Mouse (Mus musculus): Measurements from ENCODE around the gene 6330409D20Rik.

The 6330409D20Rik gene

GRCm38 (mm10) chr2:32756674-32757055, 15.8 kb upstream of the 6330409D20Rik start:
- 0 out of 2 replicates have a peak, but pooled peaks have one; percentile 5 for ATAC-seq (ENCODE audit: low TSS enrichment)

GRCm38 (mm10) chr2:32752181-32752580, 11.4 kb upstream of the 6330409D20Rik start:
- ATAC-seq (ENCODE audit: low TSS enrichment) = no peak

- no peak for ATAC-seq (ENCODE audit: low TSS enrichment)
Measured at GRCm38 (mm10) chr2:32751665-32752033, 10.8 kb upstream of the 6330409D20Rik start.

DNA sequence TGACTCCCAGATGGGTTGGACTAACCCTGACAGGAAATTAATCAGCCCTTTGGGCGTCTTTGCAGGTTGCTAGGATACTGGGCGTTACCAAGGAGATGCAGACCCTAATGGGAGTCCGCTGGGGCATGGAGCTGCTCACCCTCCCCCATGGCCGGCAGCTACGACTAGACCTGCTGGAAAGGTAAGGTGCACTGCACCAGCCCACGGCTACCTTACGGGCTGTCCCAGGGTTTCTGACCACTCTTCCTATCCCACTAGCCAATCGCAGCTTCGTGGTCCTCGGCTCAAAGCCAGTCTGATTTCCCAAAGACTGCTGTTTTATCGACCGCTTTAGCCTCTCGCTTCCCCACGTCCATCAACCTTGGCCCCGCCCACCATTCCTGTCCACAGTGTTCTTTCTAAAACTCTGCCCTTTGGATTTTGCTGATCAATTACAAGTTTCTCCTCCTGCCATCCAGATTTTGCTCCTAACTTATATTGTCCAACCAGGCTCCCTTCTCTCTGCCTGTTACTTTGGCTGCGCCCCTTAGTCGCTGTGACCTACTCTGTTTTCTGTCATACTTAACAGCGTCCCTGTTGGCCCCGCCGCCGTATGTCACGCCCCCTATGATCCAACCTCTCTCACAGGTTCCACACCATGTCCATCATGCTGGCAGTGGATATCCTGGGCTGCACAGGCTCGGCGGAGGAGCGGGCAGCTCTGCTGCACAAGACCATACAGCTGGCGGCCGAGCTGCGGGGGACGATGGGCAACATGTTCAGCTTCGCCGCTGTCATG, 10.3 kb upstream of the 6330409D20Rik start:
- no peak for ATAC-seq (ENCODE audit: low TSS enrichment)

DNA sequence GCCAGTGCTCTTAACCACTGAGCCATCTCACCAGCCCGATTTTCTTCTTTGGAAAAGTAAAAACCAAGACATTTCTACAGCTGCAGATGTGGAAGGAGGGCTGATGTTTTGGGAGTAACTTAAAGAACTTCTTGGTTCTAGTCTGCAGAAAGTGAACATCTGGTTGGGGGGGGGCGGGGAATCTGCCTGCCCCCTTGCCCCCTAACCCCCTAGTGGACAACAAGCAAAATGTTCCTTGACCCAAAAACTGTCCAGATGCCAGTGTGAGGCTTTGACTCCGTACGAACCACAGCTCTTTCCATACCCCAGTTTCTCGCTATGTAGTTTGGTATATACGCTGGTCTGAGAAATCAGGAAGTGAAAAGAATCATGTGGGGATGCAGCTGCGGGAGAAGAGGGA, 9.4 kb upstream of the 6330409D20Rik start:
- no peak for ATAC-seq (ENCODE audit: low TSS enrichment)

GRCm38 (mm10) chr2:32749082-32749481, 8.3 kb upstream of the 6330409D20Rik start:
- no peak for ATAC-seq (ENCODE audit: low TSS enrichment)

GRCm38 (mm10) chr2:32744272-32744982, 3.6 kb upstream of the 6330409D20Rik start:
- ATAC-seq (ENCODE audit: low TSS enrichment) = no peak

- peak; percentile 91 for ATAC-seq (ENCODE audit: low TSS enrichment)
Measured at GRCm38 (mm10) chr2:32742173-32742531, 1.3 kb upstream of the 6330409D20Rik start.

DNA sequence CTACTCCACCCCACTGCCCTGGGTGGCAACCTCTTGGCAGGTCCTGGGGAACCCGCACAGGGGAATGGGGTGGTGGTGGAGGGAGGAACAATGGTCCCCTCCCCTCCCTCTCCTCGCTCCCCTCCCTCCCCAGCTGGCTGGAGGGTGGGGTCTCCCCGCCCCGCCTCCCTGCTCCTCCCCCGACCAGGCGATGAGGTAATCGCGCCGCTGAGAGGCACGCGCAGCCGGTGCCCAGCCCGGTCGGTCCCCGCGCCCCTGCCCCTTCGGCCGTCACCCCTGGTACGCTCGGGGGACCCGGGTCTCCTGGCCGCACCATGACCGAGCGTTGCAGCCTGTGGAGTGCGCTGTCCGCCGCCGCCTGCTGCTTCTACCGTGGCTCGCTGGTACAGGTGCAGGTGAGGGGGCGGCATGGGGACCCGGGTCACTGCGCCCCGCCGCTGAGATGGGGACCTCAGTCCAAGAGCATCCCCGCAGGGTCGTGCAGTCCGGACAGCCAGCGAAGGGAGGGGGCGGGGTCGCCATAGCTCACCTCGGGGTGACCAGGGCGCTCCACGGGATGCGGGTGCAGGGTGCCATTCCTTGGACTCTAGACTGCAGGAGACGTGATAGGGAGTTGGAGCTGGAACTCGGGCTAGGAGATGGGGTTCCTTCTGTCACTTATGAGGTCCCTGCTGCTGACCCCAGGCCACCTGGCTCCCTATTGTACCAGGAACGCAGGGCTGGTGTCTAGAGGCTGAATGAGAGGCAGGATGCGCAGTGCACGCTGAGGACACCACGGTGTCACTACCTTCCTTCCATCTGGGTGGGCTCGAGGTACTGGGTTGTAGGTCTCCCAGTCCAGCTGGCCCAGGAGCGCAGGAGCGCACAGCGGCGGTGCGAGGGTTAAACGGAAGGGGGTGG, 707 bp upstream of the 6330409D20Rik start:
- peak; percentile 39; the same call in 1 of the 2 replicates for ATAC-seq (ENCODE audit: low TSS enrichment)

DNA sequence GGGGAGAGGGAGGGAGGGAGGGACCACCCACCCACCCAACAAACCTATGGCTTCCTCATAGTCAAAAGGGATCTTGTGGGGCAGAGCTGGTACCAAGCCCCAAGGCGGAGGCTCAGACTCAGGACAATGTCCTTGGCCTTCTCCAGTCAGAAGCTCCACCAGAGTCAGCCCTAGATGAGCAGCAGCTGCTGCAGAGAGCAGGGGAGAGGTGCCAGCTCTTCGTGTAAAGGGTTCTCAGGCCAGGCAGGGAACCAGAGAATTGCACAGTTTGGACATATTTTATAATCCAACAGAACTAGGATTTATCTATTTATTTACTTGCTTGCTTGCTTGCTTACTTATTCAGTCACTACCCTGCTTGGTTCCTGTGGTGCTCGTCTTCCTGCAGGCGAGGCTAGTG, 1.5 kb downstream of the 6330409D20Rik start:
- ATAC-seq (ENCODE audit: low TSS enrichment) = no peak

DNA sequence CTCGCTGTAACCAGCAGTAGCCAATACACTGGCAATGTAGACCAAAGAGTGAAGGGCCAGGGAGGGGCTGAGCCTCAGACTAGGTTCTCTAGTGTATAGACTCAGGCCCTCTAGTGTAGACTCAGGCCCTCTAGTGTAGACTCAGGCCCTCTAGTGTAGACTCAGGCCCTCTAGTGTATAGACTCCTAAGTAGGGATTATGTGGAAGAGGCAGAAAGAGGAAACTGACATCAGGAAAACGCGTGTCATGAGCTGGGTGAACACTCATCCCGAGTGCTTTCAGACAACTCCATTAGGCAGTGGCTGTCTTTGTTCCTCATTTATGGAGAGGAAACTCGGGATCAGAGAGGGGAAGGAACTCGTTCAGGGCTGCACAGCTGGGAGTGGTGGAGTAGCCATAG, 3.8 kb downstream of the 6330409D20Rik start:
- no peak for ATAC-seq (ENCODE audit: low TSS enrichment)

DNA sequence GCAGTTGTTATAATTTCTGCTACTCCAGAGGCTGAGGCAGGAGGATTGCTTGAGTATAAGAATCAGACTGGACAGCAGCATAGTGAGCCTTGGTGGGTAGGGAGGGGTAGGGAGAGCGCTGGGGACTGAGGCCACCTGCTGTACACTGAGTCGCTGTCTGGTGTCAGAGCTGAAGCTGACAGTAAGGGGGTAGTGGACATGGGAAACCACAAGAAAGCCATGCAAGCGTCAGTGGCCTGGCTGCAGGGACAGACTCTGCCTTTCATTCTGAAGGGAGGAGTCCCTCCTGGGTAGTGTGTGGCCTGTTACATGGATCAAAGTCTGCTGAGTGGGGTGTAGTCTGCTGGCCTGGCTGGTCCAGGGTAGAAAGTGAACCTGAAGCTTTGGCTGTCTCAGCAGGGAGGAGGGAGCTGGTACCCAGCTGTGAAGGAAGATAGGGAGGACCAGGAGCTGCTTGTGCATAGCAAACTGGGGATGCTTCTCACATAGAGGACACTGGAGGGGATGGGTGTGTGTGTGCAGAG, 4.4 kb downstream of the 6330409D20Rik start:
- no peak for ATAC-seq (ENCODE audit: low TSS enrichment)

DNA sequence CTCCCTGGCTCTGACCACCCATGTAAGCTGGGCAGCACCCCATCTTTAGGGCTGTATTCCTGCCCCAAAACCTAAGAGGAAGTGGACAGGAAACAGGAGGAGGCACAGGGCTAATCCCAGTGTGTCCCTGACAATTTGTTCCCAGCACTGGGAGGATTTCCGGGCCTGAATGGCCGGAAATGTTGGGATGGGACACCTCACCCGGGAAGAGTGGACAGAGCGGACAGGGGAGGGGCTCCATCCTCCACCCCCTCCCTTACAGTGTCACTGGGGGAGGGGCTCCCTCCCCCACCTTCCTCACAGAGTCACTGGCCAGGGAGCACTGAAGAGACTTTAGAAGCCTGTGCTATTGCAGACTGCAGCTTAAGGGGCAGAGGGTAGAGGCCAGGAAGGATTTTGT, 5.9 kb downstream of the 6330409D20Rik start:
- no peak for ATAC-seq (ENCODE audit: low TSS enrichment)

DNA sequence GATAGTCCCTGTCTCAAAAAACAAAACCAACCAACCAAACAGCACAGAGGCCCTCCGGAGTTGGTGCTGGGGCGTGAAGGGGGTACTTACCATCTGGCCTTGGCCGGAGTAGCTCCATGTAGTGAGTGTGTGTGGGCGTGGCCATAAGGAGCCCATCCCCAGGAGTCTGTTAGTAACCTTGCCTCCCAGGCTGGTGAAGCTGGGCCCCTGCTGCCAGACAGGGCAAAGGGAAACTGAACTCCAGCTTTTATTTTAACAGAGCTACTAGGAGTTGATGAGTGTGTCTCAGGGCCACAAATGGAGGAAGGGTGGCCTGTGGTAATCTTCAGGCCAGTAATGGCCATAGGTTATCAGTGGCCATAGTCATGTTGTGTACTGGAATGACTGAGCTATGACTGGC, 6.3 kb downstream of the 6330409D20Rik start:
- no peak for ATAC-seq (ENCODE audit: low TSS enrichment)

DNA sequence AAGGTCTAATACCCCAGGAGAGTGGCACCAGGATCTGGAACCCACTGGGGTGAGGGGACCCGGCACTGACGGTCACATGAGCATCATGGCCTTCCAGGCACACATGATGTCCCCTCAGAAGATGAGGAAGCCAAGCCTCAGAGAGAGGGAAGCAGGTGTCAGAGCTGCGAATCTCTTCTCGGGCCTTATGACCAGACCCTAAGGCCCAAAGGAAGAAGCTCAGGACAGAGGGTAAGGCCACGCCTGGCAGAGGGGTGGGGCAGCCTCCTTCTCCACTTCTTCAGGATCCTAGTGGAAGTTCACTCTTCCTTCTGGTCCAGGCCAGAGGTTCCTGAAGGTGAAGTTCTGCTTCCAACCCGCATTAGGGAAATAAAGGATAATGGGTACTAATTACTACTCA, 8.1 kb downstream of the 6330409D20Rik start:
- no peak for ATAC-seq (ENCODE audit: low TSS enrichment)

DNA sequence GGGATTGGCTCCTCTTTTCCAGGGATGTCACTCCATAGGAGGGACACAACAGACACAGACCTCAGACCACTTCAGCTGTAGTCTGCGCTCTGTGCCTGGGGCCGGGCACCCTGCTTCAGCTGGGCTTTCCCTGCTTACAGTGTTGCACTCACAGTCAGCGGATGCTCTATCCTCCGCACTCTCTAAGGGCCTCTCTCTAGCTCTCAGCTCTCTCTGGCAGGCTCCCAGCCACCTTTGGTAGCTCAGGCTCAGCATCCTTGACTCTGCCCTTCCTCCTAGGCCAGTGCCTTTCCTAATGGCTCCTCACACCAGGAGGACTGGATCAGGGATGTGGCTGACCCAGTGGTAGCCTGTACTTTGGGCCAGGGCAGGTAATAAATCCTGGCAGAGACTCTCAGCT, 8.9 kb downstream of the 6330409D20Rik start:
- no peak for ATAC-seq (ENCODE audit: low TSS enrichment)

GRCm38 (mm10) chr2:32730854-32731253, 10.0 kb downstream of the 6330409D20Rik start:
- no peak for ATAC-seq (ENCODE audit: low TSS enrichment)

DNA sequence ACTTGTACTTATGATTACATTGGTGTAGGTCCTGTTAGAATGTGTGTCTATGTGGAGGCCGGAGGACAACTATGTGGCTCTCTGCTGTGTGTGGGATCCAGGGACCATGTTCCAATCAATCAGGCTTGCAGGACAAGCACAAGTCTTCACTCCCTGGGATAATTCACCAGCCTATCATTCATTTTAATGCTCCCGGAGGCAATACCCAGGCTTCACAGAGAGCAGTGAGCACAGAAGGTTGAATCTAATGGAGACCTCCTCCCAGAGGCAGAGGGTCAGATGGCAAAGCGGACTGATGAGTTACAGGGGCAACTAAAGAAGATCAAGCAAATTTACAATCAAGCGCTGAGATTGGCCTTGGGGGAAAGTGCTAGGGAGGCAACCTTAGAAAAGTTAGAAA, 11.3 kb downstream of the 6330409D20Rik start:
- no peak for ATAC-seq (ENCODE audit: low TSS enrichment)

DNA sequence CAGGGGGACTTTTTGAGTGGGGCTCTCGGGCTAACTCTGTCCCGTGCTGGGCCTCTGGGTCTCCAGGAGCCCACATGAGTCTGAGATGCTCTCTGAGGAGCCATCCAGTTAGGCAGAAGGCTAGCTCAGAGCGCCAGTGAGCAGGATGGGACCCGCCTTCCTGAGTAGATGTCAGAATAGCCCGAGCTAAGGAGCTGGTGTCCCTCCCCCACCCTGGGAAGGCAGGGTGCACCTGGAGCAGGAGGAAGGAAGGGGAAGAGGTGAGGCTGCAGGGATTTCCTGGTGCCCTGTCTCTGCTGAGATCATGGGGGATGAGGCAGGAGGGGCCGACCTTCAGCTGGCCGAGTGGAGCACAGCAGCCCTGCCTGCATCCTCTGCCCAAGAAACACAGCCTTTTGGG, 12.4 kb downstream of the 6330409D20Rik start:
- ATAC-seq (ENCODE audit: low TSS enrichment) = no peak

- peak; percentile 100 for ATAC-seq (ENCODE audit: low TSS enrichment)
Measured at GRCm38 (mm10) chr2:32727435-32727834, 13.4 kb downstream of the 6330409D20Rik start.

DNA sequence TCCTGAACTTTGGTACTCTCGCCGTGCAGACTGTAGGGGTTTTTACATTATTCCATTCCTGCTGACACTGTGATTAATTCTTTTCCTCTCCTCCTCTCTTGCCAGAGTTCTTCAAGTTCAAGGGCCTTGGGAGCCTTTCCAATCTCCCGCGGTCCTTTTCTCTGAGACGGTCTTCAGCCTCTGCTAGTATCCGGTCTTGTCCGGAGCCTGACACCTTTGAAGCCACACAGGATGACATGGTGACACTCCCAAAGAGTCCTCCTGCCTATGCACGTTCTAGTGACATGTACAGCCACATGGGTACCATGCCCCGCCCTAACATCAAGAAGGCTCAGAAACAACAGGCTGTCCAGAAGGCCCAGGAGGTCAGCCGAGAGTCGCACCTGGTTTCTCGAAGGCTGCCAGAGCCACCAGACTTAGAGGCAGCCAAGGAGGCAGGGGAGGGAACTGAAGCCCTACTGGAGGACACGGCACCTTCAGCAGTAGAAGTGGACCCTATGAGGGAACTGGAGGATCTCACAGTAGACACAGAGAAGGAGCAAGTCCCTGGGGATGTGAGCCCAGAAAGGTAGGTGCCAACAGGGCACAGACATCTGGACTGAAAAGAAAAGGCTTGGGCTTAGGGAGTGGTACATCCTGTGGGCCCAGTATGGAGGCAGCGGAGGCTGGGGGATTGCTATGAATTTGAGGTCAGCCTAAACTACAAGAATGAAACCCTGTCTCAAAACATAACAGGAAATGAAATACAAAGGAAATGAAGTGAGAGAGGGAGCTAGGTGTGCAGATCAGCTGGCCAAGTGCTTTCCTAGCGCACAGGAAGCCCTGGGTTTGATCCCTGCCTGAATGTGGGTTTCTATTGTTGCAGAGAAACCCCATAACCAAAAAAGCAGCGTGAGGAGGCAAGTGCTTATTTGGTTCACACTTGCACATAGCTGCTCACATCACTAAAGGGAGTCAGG, 15.7 kb downstream of the 6330409D20Rik start:
- no peak for ATAC-seq (ENCODE audit: low TSS enrichment)
